Mouse (Mus musculus) cerebellum, postnatal 25 days (tissue): Measurements from ENCODE around the gene Fndc5.

Experiments used
- DNase-seq, 2 experiments: peaks; one replicate each; pipeline ENCODE4 v3.0.0; 2021; ENCODE audit warnings: mixed read lengths in 2 of 2

The Fndc5 gene

DNA sequence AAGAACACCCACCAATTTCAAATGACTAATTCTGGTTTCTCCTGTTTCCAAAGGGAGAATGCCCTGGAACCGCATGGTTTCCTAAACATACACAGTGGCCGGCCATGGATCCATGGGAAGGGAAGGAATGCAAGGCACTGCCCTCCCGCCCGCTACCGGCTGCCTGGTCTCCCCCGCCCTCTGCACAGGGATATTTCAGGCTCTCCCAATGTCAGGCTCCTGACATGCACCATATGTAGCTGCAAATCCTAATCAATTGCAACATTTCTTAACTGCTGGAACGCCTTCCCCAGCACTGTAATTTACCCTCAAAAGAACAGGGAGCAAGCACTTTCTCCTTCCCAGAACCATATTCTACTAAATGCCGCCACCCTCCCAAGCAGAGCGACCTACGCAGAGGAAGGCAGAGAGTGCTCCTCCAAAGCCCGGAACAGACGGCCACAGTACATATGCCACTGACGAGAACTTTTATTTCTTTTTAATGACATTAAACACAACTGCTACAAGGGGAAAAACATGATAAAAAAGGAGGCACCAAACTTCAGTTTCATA lies 10.8 kb downstream of the Fndc5 start:
- DNase-seq = no peak

GRCm38 (mm10) chr4:129149321-129149720 lies 12.5 kb downstream of the Fndc5 start:
- no peak for DNase-seq

DNA sequence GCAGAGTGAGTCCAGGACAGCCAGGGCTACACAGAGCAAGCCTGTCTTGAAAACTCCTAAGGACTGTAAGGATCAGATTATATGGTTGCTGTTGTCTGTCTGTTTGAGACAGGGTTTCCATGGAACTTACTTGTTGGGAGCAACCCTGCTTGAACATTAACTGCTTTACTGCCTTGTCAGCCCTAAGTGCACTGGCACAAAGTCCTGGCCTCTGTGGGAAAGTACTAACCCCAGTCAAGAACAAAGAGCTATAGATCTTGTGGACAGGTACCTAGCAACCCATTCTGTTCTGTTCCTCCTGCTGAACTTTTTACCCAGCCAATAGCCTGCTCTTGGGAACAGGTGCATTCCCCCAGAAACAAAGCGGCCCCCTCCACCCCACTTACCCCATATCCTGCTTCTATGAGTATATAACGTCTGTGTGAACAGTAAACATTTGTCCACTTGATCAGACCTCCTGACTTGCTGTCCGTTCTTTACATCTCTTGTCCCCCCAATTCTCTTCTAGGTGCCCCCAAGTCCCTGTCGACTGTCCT lies 14.5 kb downstream of the Fndc5 start:
- no peak for DNase-seq

- DNase-seq = no peak
Measured at GRCm38 (mm10) chr4:129157541-129157940, 20.7 kb downstream of the Fndc5 start.

DNA sequence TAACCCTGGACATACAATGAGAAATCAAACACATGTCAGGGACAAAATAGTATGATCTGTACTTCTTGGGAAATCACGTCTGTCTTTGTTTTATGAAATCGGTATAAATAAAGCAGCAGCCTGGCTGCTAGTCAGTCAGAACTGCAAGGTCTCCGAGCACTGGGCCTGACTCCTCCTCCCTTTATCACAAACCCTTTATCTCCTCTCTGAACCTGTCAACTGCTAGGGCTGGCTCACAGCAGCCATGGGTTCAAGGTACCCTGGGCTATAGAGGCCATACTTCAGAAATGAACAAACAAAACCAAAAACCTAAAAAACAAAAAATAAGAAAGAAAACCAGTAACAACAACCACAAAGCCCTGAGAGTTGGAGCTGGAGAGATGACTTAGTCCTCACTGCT lies 21.8 kb downstream of the Fndc5 start:
- DNase-seq = no peak

- DNase-seq = no peak
Measured at GRCm38 (mm10) chr4:129161076-129161475, 24.3 kb downstream of the Fndc5 start.

DNA sequence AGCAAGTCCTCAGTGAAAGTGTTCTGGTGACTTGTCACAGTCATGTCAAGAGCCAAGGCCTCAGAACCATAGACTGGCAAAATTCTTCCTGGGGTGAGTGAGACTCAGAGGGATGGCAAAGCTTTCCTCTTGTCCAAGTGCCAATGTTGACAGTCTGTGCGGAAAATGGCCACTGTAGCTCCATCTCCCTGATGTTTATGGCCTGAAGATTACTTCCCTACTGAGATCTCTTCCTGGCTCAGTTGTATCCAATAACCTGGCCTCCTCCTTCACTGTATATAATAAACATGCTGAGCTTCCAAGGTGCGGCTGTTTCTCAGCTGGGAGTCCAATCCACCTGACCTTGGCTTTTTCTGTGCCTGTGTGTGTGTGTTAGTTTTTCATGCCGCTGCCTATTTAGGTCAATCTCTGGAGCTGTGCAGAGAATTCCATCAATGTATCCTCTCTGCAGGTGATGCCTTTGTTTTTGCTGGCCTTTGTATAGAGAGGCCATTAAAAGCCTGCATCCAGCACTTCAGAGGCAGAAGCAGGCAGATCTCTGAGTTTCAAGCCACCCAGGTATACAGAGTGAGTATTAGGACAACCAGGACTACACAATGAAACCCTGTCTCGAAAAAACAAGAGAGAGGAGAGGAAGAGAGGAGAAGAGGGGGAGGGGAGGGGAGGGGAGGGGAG lies 24.9 kb downstream of the Fndc5 start:
- peak; percentile 65 to 69 for DNase-seq

DNA sequence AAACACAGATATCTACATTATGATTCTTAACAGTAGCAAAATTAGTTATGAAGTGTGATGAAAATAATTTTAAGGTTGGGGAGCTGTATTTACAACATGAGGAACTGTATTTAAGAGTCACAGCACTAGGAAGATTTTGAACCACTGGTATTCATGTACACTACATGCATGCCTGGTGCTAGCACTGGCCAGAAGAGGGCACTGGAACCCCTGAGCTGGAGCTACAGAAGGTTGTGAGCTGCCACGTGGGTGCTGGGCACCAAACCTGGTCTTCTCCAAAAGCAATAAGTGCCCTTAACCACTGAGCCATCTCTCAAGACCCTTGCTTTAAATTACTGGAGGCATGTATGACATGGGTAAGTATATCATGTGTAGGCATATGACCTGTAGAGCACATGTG lies 35.7 kb downstream of the Fndc5 start:
- no peak for DNase-seq

- DNase-seq = no peak
Measured at GRCm38 (mm10) chr4:129179560-129179959, 42.8 kb downstream of the Fndc5 start.

- DNase-seq = no peak
Measured at GRCm38 (mm10) chr4:129188041-129188659, 51.4 kb downstream of the Fndc5 start.

- DNase-seq = peak; percentile 75 to 79
Measured at GRCm38 (mm10) chr4:129188803-129189541, 52.2 kb downstream of the Fndc5 start.

DNA sequence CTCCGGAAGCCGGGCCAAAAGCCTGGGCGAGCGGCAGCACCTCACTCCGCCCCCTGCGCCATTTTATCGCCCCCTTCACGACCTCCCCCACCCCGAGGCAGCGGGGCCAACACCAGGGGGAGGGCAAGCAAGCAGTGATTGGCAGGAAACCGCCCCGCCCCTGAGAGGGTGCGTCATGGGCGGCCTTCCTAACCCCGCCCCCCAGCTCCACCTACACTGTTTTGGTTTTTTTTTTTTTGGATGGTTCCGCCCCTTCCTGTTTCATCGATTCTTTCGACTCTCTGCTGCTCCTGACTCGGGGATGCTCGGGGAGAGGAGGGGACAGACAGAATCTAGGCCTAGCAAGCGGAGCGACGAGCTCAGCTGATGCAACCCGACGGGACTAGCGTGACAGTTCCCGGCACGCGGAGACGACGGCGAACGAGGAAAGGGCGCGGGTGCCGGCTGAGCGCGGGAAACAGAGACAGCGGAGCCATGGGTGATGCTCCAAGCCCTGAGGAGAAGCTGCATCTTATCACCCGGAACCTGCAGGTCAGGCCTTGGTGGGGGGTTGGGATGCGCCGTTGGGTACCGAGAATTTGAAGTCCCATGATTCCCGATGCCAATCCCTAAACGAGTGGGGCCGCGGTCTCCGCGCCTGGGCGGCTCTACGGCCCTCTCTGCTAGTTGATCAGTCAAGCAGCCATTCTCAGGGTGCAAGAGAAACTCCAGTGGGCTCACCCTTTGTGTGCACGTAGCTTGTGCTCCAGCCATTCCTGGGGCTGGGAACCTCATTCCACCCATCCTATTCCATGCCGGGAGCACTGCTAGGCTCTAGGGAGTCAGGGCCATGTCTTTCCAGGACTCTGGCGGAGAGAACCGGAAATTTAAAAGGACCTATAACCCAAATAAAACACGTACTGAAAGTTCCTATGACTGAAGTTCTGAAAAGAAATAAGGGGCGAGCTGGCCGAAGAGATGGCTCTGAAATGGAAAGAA lies 53.0 kb downstream of the Fndc5 start, which contains the start of the genes S100pbp and Yars:
Gene S100pbp (minus strand): TSS at position 186 of the 978 bp plus-strand sequence.
Gene Yars (plus strand): TSS at position 219 of the 978 bp plus-strand sequence.
- DNase-seq = peak; percentile 94 to 98

DNA sequence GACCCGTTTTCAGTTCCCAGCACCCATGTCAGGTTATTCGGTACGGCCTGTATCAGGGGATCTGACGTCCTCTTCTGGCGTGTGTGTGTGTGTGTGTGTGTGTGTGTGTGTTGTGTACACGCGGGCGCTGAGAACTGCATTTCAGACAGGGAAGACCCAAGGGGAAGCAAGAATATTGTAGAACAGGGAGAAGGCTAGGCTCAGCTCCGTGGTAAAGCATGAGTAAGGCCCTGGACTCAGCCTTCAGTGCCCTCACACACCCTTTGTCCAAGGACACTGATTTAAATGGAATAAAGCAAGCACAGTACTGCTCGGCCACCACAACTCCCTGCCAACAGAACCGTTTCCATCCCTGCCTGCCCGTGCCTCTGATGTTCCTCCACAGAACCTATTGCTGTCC lies 53.7 kb downstream of the Fndc5 start:
- DNase-seq = peak; percentile 31 to 45

GRCm38 (mm10) chr4:129191691-129192090 lies 54.9 kb downstream of the Fndc5 start:
- no peak for DNase-seq
